Mouse (Mus musculus): ENCODE measurements around the gene Cldn11.

- TF ChIP-seq CTCF (IDR thresholded peaks at IDR 0.05; ENCODE audit: low read depth, low read length) (no peak), POLR2AphosphoS5 (IDR thresholded peaks at IDR 0.05; ENCODE audit: insufficient replicate concordance, low read depth, low read length) (no peak)
Measured at GRCm38 (mm10) chr3:31133664-31134063, 16.1 kb upstream of the Cldn11 start.
